Mouse (Mus musculus): ENCODE data around the gene Hoxc10. TPM values are rescaled to one million over a fixed set of nuclear protein-coding genes. Genes with fewer than 3 reads are reported as not detected.

Hoxc10 gene
- polyA plus RNA-seq, 1 experiment from 2014 or later: not detected

DNA sequence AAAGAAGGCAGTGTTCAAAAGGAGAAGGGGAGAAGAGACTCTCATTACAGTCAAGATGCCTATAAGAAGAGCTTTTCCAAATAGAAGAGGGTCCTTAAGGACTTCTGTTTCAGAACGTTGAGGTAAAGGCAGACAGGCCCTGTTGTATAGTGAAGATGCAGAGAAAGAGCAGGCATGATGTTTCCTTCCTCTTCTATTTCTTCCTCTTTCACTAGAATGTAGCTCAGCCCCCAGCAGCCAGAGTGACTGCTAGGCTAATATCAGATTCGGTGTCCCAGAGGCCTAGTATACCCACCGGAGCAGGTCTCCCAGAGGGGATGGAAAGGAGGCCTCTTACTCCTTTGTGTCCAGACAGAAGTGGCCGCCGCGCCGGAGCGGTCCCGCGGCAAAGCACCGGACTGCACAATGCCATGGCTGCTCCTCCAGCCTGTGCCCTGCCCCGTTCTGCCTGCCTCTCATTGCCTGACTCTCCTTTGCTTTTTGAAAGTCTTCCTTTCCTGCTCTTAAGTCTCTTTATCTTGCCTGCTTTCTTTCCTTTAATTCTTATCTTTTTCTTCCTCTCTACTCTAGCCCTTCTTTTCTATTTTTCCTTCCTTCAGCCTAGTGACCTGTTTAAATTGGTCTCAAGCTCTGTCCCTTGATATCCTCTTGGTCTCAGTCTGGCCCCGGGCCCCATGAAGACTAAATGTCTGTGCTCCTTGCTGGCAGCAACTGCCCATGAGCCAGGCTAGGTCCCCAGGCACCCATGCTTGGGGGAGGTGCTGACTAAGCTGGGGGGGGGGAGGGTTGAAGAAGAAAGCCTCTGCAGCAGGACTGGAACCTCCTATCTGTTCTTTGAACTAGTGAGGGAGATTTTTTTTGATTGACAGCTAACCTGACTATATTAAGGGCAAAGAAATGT is 12.3 kb downstream of the Hoxc10 start:
- Histone ChIP-seq H3K9ac (replicated peaks) (no peak overlapping the region), H3K27ac (ENCODE audit: low read depth) (no peak overlapping the region), H3K4me2 (ENCODE audit: low read depth, low read length) (no peak overlapping the region), H3K4me1 (ENCODE audit: insufficient read depth) (peaks cover 13% of the 10 kb centered on the region), H3K36me3 (replicated peaks; ENCODE audit: insufficient read depth, low read length) (no peaks in the 10 kb centered on the region), H3K4me3 (ENCODE audit: low read depth, low read length) (no peak overlapping the region), H3K27me3 (ENCODE audit: insufficient read depth, low read length) (peaks cover 98% of the 10 kb centered on the region), H3K9me3 (ENCODE audit: low read length) (no peaks in the 10 kb centered on the region)
- no peak for DNase-seq
- TF ChIP-seq EP300 (IDR thresholded peaks at IDR 0.05; ENCODE audit: low read depth) (no peak), CTCF (IDR thresholded peaks at IDR 0.05; ENCODE audit: low read depth) (no peak)
- 5% methylated on average over 13 of the region's 13 CpGs for WGBS (ENCODE audit: insufficient replicate concordance)
- no peak for ATAC-seq

DNA sequence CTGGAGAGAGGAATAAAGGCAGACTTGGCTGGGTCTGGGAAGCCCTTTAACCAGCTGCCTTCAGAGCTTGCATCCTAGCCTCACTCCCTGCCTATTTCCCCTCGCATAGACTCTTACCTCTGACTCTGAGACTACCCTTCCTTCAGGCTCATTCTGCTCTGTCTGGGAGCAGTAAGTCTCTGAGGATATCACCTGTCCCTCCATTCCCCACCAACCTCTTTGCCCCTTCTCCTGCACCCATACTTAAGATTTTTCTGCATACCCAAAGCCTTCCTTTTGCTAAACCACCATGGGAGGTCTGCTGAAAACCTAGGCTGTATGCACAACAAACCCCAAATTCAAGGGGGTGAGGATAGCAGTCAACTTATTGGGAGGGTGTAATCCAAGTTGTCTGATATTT is 13.3 kb downstream of the Hoxc10 start:
- Histone ChIP-seq H3K4me1 (ENCODE audit: insufficient read depth) (peaks cover 13% of the 10 kb centered on the region), H3K9ac (replicated peaks) (no peak overlapping the region), H3K4me2 (ENCODE audit: low read depth, low read length) (no peak overlapping the region), H3K27ac (ENCODE audit: low read depth) (no peak overlapping the region), H3K36me3 (replicated peaks; ENCODE audit: insufficient read depth, low read length) (no peaks in the 10 kb centered on the region), H3K4me3 (ENCODE audit: low read depth, low read length) (no peak overlapping the region), H3K27me3 (ENCODE audit: insufficient read depth, low read length) (peaks cover 98% of the 10 kb centered on the region), H3K9me3 (ENCODE audit: low read length) (no peaks in the 10 kb centered on the region)
- DNase-seq (no peak), ATAC-seq (no peak)
- 22% methylated on average over 1 of the region's 1 CpGs for WGBS (ENCODE audit: insufficient replicate concordance)
- no peak for TF ChIP-seq CTCF (IDR thresholded peaks at IDR 0.05; ENCODE audit: low read depth)
- TF ChIP-seq EP300 (IDR thresholded peaks at IDR 0.05; ENCODE audit: low read depth): no peak

DNA sequence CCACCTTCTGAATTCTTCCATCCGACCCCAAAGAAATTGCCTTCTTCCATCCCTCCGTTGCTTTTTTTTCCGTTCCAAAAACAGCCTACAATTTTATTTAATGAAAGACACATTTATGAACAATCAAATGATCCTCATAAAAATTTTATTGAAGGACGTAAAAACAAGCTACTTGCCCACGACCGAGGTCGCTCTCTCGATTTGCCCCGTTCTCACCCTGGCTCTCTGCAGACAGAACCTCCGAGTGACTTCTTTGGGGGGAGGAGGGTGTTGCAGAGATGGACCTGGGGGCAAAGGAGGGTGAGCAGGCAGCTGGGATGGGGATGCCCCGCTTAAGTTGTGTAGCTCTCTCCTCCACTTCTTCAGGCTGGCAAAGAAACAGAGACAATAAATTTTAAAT is 13.8 kb downstream of the Hoxc10 start:
- TF ChIP-seq EP300 (IDR thresholded peaks at IDR 0.05; ENCODE audit: low read depth) (no peak), CTCF (IDR thresholded peaks at IDR 0.05; ENCODE audit: low read depth) (no peak)
- no peak for DNase-seq
- WGBS (ENCODE audit: insufficient replicate concordance): 11% methylated on average over 11 of the region's 11 CpGs
- no peaks in the 10 kb centered on the region for H3K9me3 ChIP-seq (ENCODE audit: low read length)
- no peaks in the 10 kb centered on the region for H3K36me3 ChIP-seq (replicated peaks; ENCODE audit: insufficient read depth, low read length)
- no peak overlapping the region for H3K4me3 ChIP-seq (ENCODE audit: low read depth, low read length)
- no peak overlapping the region for H3K4me2 ChIP-seq (ENCODE audit: low read depth, low read length)
- no peak overlapping the region for H3K9ac ChIP-seq (replicated peaks)
- no peak overlapping the region for H3K27ac ChIP-seq (ENCODE audit: low read depth)
- no peak for ATAC-seq
- peaks cover 13% of the 10 kb centered on the region for H3K4me1 ChIP-seq (ENCODE audit: insufficient read depth)
- peaks cover 98% of the 10 kb centered on the region for H3K27me3 ChIP-seq (ENCODE audit: insufficient read depth, low read length)

DNA sequence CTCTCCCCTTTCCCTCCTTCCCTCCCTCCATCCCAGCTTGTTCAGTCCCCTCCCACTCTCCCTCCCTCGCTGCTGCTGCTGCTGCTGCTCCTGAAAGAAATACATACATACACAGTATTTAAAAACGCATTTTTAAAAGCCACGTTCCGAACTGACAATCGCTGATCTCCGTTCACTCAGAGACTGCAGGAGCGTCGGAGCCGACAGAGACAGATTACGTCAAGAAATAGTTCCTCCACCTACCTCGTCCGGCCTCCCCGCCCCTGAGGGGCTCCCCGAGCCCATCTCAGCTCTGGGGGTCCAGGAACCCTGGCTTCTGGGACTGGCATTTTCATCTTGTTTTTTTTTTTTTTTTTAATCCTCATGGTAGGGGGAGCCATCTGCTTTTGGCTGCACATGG is 14.3 kb downstream of the Hoxc10 start:
- Histone ChIP-seq H3K27me3 (ENCODE audit: insufficient read depth, low read length) (peaks cover 98% of the 10 kb centered on the region), H3K4me1 (ENCODE audit: insufficient read depth) (peaks cover 13% of the 10 kb centered on the region), H3K9ac (replicated peaks) (no peak overlapping the region), H3K27ac (ENCODE audit: low read depth) (no peak overlapping the region), H3K4me3 (ENCODE audit: low read depth, low read length) (no peak overlapping the region), H3K36me3 (replicated peaks; ENCODE audit: insufficient read depth, low read length) (no peaks in the 10 kb centered on the region), H3K9me3 (ENCODE audit: low read length) (no peaks in the 10 kb centered on the region), H3K4me2 (ENCODE audit: low read depth, low read length) (no peak overlapping the region)
- WGBS (ENCODE audit: insufficient replicate concordance): 0% methylated on average over 14 of the region's 14 CpGs
- TF ChIP-seq CTCF (IDR thresholded peaks at IDR 0.05; ENCODE audit: low read depth): no peak
- TF ChIP-seq EP300 (IDR thresholded peaks at IDR 0.05; ENCODE audit: low read depth): no peak
- DNase-seq (no peak), ATAC-seq (no peak)

DNA sequence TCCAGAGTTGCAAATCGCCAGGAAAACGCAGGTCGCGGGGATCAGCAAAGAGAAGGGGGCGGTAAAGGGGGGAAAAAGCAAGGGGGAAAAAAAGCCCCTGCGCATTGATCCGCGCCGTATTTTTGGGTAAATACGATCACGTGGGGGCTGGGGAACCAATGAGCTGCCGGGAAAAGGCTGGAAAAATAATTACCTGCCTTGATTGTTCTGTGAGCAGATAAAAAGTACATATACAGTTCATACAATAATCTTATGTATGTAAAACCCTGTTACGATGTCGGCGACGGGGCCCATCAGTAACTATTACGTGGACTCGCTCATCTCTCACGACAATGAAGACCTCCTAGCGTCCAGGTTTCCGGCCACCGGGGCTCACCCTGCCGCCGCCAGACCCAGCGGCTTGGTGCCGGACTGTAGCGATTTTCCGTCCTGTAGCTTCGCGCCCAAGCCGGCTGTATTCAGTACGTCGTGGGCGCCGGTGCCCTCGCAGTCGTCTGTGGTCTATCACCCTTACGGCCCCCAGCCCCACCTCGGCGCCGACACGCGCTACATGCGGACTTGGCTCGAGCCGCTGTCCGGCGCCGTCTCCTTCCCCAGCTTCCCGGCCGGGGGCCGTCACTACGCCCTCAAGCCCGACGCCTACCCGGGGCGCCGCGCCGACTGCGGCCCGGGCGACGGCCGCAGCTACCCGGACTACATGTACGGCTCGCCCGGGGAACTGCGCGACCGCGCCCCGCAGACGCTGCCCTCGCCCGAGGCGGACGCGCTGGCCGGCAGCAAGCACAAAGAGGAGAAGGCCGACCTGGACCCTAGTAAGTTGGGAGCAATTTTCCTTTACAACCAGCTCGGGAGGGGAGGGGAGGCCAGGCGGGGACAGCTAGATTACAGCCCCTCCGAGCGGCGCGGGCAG is 15.0 kb downstream of the Hoxc10 start:
- peaks cover 98% of the 10 kb centered on the region for H3K27me3 ChIP-seq (ENCODE audit: insufficient read depth, low read length)
- no peaks in the 10 kb centered on the region for H3K36me3 ChIP-seq (replicated peaks; ENCODE audit: insufficient read depth, low read length)
- no peak overlapping the region for H3K9ac ChIP-seq (replicated peaks)
- H3K4me2 ChIP-seq (ENCODE audit: low read depth, low read length): peak overlapping the region; percentile 35
- H3K27ac ChIP-seq (ENCODE audit: low read depth): no peak overlapping the region
- TF ChIP-seq CTCF (IDR thresholded peaks at IDR 0.05; ENCODE audit: low read depth) (no peak), EP300 (IDR thresholded peaks at IDR 0.05; ENCODE audit: low read depth) (no peak)
- no peaks in the 10 kb centered on the region for H3K9me3 ChIP-seq (ENCODE audit: low read length)
- peaks cover 13% of the 10 kb centered on the region for H3K4me1 ChIP-seq (ENCODE audit: insufficient read depth)
- ATAC-seq: no peak
- H3K4me3 ChIP-seq (ENCODE audit: low read depth, low read length): peak overlapping the region; percentile 24
- DNase-seq: peak; percentile 23
- WGBS (ENCODE audit: insufficient replicate concordance): 1% methylated on average over 88 of the region's 88 CpGs

GRCm38 (mm10) chr15:102983716-102984115 is 17.1 kb downstream of the Hoxc10 start:
- H3K4me2 ChIP-seq (ENCODE audit: low read depth, low read length): no peak overlapping the region
- DNase-seq: no peak
- no peak overlapping the region for H3K27ac ChIP-seq (ENCODE audit: low read depth)
- no peak for ATAC-seq
- H3K4me3 ChIP-seq (ENCODE audit: low read depth, low read length): no peak overlapping the region
- peaks cover 5% of the 10 kb centered on the region for H3K4me1 ChIP-seq (ENCODE audit: insufficient read depth)
- H3K36me3 ChIP-seq (replicated peaks; ENCODE audit: insufficient read depth, low read length): no peaks in the 10 kb centered on the region
- TF ChIP-seq EP300 (IDR thresholded peaks at IDR 0.05; ENCODE audit: low read depth) (no peak), CTCF (IDR thresholded peaks at IDR 0.05; ENCODE audit: low read depth) (no peak)
- no peak overlapping the region for H3K9ac ChIP-seq (replicated peaks)
- H3K27me3 ChIP-seq (ENCODE audit: insufficient read depth, low read length): peaks cover 98% of the 10 kb centered on the region
- 2% methylated on average over 12 of the region's 12 CpGs for WGBS (ENCODE audit: insufficient replicate concordance)
- no peaks in the 10 kb centered on the region for H3K9me3 ChIP-seq (ENCODE audit: low read length)

All from liver, postnatal 0 days (tissue).